Comparison of ENCODE assay signal across 18 mouse cellular contexts in genomic region chr12:41089931-41090366, GRCm38 (mm10).
DNase-seq lines count a peak whose midpoint lies in the region; ATAC-seq and TF ChIP-seq lines count a peak whose summit lies in the region.
"Had no signal": no experiment of that assay in that cellular context is flagged by ENCODE, and none has a peak within 500 bp of the region (broad histone marks: within the 10 kb centered on the region; RNA-seq: fewer than 3 reads in every experiment).

No protein-coding gene starts in this region.

- H3K4me1 ChIP-seq in intestine, postnatal 0 days (replicated peaks; ENCODE audit: control insufficient read depth, insufficient read depth, low read length): no peaks in the 10 kb centered on the region; the same call in 1 of the 2 replicates
- H3K4me1 ChIP-seq: heart, embryonic 12.5 days had no signal

- H3K9ac ChIP-seq in intestine, postnatal 0 days (ENCODE audit: low read depth, low read length): no peak overlapping the region
- H3K9ac ChIP-seq: heart, embryonic 12.5 days; limb, embryonic 12.5 days had no signal

- TF ChIP-seq CTCF in intestine, postnatal 0 days (IDR thresholded peaks at IDR 0.05; ENCODE audit: low read depth): no peak

- H3K4me3 ChIP-seq in intestine, postnatal 0 days (ENCODE audit: low read depth, low read length): no peak overlapping the region
- H3K4me3 ChIP-seq: heart, embryonic 12.5 days; limb, embryonic 12.5 days had no signal

- H3K27me3 ChIP-seq in intestine, postnatal 0 days (replicated peaks; ENCODE audit: control insufficient read depth, insufficient read depth, low read length): no peaks in the 10 kb centered on the region
- H3K27me3 ChIP-seq: heart, embryonic 12.5 days; limb, embryonic 12.5 days had no signal

- peak; percentile 79 for DNase-seq in heart, adult 11 months
- no peak for DNase-seq in heart, adult 18-20 months
- peak; percentile 33 to 35 for DNase-seq in right cerebral cortex, adult 2 months (ENCODE audit: low spot score in 2 of 2)
- DNase-seq in right cerebral cortex, postnatal 4 days: no peak
- peak; percentile 56 for DNase-seq in telencephalon, adult 2 months (ENCODE audit: low read depth, low spot score)
- DNase-seq in adrenal gland, adult 8-10 months: no peak
- no peak for DNase-seq in embryo, embryonic 10 days (ENCODE audit: low spot score)
- DNase-seq: cerebellum, adult 11-12 months; gastrocnemius, postnatal 14 days; kidney, adult 18-20 months; kidney, postnatal 25 days; lung, postnatal 4 days; thymus, postnatal 4 days had no signal

- H3K4me2 ChIP-seq in intestine, postnatal 0 days (replicated peaks; ENCODE audit: low read depth): no peak overlapping the region
- H3K4me2 ChIP-seq: heart, embryonic 12.5 days; limb, embryonic 12.5 days had no signal

- H3K9me3 ChIP-seq in intestine, postnatal 0 days (ENCODE audit: control insufficient read depth): no peaks in the 10 kb centered on the region
- H3K9me3 ChIP-seq: G1E; heart, embryonic 12.5 days; limb, embryonic 12.5 days had no signal

- 59% methylated on average over 5 of the region's 5 CpGs for WGBS in intestine, postnatal 0 days

- no peaks in the 10 kb centered on the region for H3K36me3 ChIP-seq in intestine, postnatal 0 days (ENCODE audit: control insufficient read depth, insufficient read depth)
- H3K36me3 ChIP-seq: G1E; heart, embryonic 12.5 days; limb, embryonic 12.5 days had no signal

- ATAC-seq in intestine, postnatal 0 days: peak; percentile 83
- ATAC-seq: forebrain, embryonic 14.5 days had no signal

- H3K27ac ChIP-seq in intestine, postnatal 0 days (ENCODE audit: low read depth, low read length): no peak overlapping the region; the same call in 1 of the 2 replicates
- H3K27ac ChIP-seq: limb, embryonic 12.5 days had no signal

Comparison
In these comparisons a context has a peak if more than half of its experiments do, and no peak if none do; other contexts are left out.
1. DNase-seq: peak in heart, adult 11 months (single experiment), right cerebral cortex, adult 2 months (2 of 2) and telencephalon, adult 2 months (single experiment); none in heart, adult 18-20 months (0 of 2), right cerebral cortex, postnatal 4 days (single experiment), adrenal gland, adult 8-10 months (single experiment) and embryo, embryonic 10 days (single experiment).